Mouse (Mus musculus) C3H10T1/2 (cell line): ENCODE measurements around the gene Clec2d. TPM values are rescaled to one million over a fixed set of nuclear protein-coding genes. Genes with fewer than 3 reads are reported as not detected.

Source experiments
- polyA plus RNA-seq, 2 experiments: library from polyadenylated mRNA; unstranded; fragments of >200 nt; fragmentation: generic; extraction: Trizol; gene quantifications; one replicate each; pipeline ENCODE4 v1.2.1; 2012; ENCODE audit warnings: missing spikeins in 2 of 2

Gene Clec2d
- polyA plus RNA-seq, result 10 to 100 TPM in 1 of 2 experiments, 1 to 10 TPM in 1; 3.4 to 75.5 TPM

DNA sequence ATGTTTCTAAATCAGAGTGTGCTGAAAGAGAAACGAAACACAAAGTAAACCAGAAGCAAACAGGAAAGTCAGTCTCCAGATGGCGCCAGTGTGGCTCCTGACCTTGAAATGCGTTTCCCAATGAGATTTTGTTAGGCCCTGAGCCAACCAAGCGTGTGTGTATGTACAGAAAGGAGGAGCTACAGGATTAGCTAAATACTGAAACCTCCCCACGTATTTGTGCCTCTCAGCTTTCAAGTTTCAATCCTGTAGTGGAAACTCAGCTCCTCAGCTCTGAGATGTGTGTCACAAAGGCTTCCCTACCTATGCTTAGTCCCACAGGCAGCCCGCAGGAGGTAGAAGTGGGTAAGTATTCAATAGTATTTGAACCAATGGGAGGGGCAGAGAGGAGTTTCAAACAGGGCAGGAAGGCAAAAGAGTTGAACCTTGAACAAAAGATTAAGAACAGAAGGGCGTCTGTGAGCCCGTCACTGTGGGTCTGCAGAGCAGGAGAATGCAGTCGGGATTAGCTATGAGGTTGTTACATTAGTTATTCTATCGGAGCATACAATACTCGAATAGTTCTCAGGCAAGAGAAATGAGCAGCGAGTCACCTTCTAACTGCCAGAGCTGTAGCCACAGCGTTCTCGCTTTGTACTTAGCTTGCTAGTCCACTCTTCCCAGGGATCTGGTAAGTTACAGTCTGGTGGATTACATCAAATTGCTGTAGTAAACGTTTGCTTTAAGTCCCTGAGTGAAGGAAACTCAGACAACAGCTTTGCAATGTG, at the start of gene Clec2d:
Gene Clec2d, plus strand, starts transcription at position 213 of the 767 bp plus-strand sequence.

Other genes with a start within 250 kb of the Clec2d start
- not detected for gene Clec2g, start 246.2 kb upstream of the Clec2d start, polyA plus RNA-seq
- gene Klrb1f, start 134.7 kb upstream of the Clec2d start, polyA plus RNA-seq, result not detected
- under 1 TPM in 1 of 2 experiments, not detected in 1; 0.02 TPM for gene Clec2e, start 79.7 kb upstream of the Clec2d start, polyA plus RNA-seq
- gene Cd69, start 94.8 kb downstream of the Clec2d start, polyA plus RNA-seq, result not detected
- gene 4922502D21Rik, start 151.2 kb downstream of the Clec2d start, polyA plus RNA-seq, result not detected
- gene Clec12a, start 162.1 kb downstream of the Clec2d start, polyA plus RNA-seq, result not detected
- not detected for gene Clec12b, start 205.3 kb downstream of the Clec2d start, polyA plus RNA-seq
- gene Clec1b, start 216.7 kb downstream of the Clec2d start, polyA plus RNA-seq, result not detected
- gene Clec9a, start 228.2 kb downstream of the Clec2d start, polyA plus RNA-seq, result not detected